Mouse (Mus musculus) adrenal gland (tissue): ENCODE results near the gene Ip6k1.

Experiments used
- intact Hi-C: fragments of 180-260 bp; cut with DNase I; formaldehyde crosslinking; loops from one replicate; pipeline ENCODE4 v1.15.1; 2025

The Ip6k1 gene

GRCm38 (mm10) chr9:108023216-108023615, 20.9 kb downstream of the Ip6k1 start:
- intact Hi-C loops, result no loop called here

- intact Hi-C loops, result no loop called here
These were observed 24.3 kb downstream of the Ip6k1 start for GRCm38 (mm10) chr9:108026584-108026983.

DNA sequence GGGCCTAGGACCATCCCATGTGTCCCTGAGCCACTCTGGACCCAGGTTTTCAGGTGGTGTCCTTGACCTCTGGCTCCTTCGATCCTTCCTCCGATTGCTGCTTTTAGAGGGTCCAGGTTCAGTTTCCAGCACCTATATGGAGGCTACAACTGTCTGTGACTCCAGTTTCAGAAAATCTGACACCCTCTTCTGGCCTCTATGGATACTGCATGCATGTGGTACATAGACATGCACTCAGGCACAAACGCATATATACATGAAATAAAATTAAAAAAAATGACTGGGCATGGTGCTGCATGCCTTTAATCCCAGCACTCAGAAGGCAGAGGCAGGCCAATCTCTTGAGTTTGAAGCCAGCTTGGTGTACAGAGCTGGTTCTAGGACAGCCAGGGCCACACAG, 25.6 kb downstream of the Ip6k1 start:
- intact Hi-C loops, result no loop called here

- intact Hi-C loops, result no loop called here
These were observed 29.8 kb downstream of the Ip6k1 start for GRCm38 (mm10) chr9:108032126-108032525.

- intact Hi-C loops, result no loop called here
These were observed 33.2 kb downstream of the Ip6k1 start for GRCm38 (mm10) chr9:108035331-108036156.

DNA sequence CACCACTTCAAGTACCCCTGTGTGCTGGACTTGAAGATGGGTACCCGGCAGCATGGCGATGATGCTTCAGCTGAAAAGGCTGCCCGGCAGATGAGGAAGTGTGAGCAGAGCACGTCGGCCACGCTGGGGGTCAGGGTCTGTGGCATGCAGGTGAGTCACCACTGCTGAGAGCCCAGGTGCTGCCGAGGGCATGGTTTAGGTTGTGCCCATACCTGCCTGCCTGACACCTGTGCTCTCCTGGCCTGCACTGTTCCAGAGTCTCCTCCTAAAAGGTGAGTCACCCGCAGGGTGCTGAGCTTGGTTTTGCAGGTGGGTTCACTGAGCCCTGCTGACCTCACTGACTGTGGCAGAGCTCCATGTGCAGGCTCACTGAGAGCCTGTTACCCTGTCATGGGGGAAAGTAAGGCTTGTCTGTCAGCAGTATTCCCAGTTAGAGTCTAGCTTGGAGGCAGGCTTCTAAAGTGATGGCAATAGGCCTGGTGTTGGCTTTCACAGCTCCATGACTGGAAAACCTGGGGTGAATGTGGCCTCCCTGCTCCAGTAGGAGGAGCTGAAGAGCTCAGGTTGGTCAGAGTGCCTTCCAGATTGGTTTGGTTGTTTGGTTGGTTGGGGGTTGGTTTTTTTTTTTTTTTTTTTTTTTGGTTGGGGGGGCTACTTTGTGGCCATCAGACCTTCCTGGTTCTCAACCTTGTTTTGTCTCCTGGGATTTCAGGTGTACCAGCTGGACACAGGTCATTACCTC, 42.6 kb downstream of the Ip6k1 start:
- intact Hi-C loops, result loop anchor here (5.0 kb wide), 1 partner anchor 43 kb away; the partner anchor contains the start of gene Ip6k1

DNA sequence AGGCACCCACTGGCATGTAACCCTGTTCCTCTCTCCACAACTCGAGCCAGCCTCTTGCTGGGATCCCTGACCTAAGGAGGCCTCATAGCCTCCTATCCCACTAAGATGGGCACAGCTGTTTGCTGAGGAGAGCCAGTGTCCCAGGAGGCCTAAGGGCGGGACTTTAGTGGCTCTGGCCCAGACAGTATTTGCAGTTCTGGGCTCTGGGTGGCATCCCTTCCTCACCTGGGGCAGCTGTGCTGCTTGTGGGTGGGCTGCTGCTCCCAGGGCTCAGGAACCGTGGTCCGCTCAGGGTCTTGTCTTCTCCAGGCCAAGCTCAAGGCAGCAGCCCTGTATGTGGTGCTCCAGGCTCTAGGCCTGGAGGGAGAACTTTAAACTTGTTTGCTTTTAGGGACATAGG, 44.3 kb downstream of the Ip6k1 start:
- intact Hi-C loops, result loop anchor here (5.0 kb wide), 1 partner anchor 44 kb away; the partner anchor contains the start of gene Ip6k1

DNA sequence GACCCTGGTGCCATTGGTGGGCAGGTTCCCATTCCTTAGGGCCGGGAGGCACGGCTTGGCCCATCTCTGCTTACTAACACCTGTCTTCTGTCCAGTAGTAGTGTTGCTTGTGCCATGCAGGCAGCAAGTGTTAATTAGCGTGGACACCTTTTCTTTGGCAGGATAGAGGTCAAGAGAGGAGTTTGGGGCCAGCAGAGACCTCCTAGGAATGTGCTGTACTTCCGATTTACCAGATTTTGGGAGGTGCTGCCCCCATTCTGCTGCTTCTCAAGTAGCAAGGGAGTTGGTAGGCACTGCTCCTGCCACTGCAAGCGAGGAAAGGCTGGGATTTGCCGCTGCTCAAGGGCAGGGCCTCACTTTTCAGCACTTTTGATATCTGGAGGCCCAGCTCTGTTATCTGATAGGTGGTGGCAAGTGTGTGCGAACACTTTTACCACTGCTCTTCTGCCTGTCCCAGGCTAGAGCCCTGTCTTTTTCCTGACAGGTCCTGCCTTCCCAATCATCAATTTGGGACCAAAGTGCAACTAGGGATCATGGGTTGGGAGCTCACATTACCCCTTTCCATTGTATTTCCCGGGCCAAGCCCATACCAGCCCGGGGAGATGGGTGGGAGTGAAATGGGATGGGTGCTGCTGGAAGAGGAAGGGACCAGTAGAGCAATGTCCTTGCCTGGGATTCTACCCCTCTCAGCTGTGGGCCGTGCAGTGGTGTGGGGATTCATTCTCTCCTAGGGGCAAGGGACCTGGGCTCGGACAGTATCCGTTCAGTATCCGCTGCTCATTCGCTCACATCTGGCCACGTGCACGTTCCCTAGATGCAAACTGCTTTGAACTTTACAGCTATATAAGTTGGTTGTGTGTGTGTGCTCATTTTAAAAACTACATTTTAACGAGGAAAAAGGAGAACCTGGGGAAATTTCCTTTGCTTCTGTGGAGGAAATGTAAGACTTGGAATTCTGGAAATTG, 45.6 kb downstream of the Ip6k1 start:
- intact Hi-C loops, result loop anchor here (5.0 kb wide), 1 partner anchor 46 kb away; the partner anchor contains the start of gene Ip6k1

GRCm38 (mm10) chr9:108048566-108048955, 46.3 kb downstream of the Ip6k1 start:
- intact Hi-C loops, result loop anchor here (5.0 kb wide), 1 partner anchor 46 kb away; the partner anchor contains the start of gene Ip6k1

DNA sequence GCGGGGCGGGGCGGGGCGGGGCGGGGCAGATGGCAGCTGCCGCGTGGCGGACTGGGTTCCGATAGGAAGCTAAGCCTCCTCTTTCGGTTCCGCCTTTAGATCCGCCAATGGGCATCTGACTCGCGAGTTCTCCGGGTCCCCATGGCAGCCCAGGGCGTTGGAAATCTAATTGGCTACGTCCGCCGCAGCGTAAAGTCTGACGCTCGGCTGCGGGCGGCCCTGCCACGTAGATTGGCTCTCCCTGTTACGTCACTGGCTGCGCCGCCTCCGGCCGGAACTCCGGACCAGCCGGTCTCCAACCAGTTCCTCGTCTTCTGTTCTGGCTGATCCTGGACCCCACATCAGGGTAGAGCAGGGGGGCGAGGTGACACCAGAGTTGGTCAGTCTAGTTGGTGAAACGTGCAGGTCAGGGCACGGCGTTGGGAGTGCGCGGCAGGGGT, 46.7 kb downstream of the Ip6k1 start, which contains the start of gene Gmppb:
Gmppb (plus strand) TSS at position 227 of the 440 bp plus-strand sequence.
- intact Hi-C loops, result loop anchor here (5.0 kb wide), 1 partner anchor 47 kb away; the partner anchor contains the start of gene Ip6k1

GRCm38 (mm10) chr9:108049561-108050251, 47.4 kb downstream of the Ip6k1 start:
- intact Hi-C loops, result loop anchor here (5.0 kb wide), 3 partner anchors 47 to 142 kb away; partner anchors contain the start of genes Ip6k1 and Mst1r

- intact Hi-C loops, result loop anchor here (5.0 kb wide), 2 partner anchors 89 to 144 kb away; partner anchors contain the start of gene Mst1r
These were observed 49.1 kb downstream of the Ip6k1 start for GRCm38 (mm10) chr9:108051184-108051930.

DNA sequence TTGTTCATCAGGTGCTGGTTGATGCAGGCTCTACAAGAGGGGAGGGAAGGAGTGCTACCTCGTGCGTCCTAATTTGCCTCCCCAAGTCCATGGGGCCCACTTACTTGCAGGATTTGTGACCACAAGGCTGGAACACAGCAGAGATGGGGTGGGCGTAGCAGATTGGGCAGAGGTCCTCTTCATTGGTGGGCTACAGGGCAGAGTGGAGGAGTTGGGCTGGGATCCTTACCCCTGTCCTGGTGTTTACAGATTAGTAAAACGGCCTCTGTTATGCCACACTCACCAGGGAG, 49.6 kb downstream of the Ip6k1 start:
- intact Hi-C loops, result loop anchor here (5.0 kb wide), 2 partner anchors 90 to 145 kb away; partner anchors contain the start of gene Mst1r

DNA sequence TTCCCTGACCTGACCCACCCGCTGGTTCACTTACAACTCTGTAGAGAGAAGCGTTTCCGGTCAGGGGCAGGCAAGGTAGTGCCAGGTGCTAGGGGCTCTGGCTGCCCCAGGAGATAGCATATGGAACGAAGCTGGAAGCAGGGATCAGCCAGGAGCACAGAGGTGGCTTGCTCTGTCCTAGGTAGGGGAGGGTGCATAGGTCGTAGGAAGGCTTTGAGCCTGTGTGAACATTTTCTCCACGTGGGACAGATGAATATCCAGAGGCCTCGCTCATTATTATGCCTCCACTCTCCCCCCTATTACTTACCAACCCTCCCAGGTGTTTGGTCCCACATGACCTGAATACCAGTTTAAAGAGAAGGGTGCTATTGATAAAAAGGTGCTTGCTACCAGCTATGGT, 50.1 kb downstream of the Ip6k1 start:
- intact Hi-C loops, result loop anchor here (5.0 kb wide), 2 partner anchors 90 to 145 kb away; partner anchors contain the start of gene Mst1r

DNA sequence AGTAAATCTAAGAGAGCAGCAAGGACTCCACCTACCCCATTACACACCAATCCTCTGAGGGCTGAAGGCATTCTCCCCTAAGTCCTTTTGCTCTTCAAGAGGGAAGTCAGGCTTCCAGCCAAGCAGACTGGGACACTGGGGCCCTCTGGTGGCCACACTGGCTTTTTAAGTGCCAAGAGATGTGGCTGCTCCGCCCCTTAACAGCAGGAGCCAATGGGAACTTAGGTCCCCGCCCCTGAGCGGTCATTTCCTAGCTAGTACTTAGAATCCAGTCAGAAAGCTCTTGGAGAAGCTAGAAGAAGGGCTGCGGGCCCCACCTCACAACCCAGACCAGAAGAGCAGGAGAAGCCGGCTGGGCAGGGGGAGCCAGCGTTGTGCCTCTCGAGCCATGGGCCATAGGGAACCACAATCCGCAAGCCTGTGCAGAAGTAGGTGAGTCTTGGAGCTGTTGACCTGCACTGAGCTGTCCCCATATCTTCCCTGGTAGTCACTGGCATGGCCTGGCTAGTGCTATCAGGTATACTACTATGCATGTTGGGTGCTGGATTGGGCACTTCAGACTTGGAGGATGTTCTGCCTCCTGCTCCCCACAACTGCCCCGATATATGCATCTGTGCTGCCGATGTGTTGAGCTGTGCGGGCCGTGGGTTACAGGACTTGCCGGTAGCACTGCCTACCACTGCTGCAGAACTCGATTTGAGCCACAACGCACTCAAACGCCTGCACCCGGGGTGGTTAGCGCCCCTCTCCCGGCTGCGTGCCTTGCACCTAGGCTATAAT, 50.8 kb downstream of the Ip6k1 start, which contains the start of gene Amigo3:
Amigo3 (plus strand) TSS at position 275 of the 780 bp plus-strand sequence.
- intact Hi-C loops, result loop anchor here (5.0 kb wide), 2 partner anchors 91 to 146 kb away; partner anchors contain the start of gene Mst1r

DNA sequence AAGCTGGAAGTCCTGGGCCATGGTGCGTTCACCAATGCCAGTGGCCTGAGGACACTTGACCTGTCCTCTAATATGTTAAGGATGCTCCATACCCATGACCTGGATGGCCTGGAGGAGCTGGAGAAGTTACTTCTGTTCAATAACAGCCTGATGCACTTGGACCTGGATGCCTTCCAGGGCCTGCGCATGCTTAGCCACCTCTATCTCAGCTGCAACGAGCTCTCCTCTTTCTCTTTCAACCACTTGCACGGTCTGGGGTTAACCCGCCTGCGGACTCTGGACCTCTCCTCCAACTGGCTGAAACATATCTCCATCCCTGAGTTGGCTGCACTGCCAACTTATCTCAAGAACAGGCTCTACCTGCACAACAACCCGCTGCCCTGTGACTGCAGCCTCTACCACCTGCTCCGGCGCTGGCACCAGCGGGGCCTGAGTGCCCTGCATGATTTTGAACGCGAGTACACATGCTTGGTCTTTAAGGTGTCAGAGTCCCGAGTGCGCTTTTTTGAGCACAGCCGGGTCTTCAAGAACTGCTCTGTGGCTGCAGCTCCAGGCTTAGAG, 51.4 kb downstream of the Ip6k1 start:
- intact Hi-C loops, result loop anchor here (5.0 kb wide), 2 partner anchors 91 to 146 kb away; partner anchors contain the start of gene Mst1r

GRCm38 (mm10) chr9:108054331-108055040, 52.2 kb downstream of the Ip6k1 start:
- intact Hi-C loops, result loop anchor here (5.0 kb wide), 2 partner anchors 92 to 147 kb away; partner anchors contain the start of gene Mst1r
